Mouse (Mus musculus): Measurements from ENCODE around the gene Slamf6.

DNA sequence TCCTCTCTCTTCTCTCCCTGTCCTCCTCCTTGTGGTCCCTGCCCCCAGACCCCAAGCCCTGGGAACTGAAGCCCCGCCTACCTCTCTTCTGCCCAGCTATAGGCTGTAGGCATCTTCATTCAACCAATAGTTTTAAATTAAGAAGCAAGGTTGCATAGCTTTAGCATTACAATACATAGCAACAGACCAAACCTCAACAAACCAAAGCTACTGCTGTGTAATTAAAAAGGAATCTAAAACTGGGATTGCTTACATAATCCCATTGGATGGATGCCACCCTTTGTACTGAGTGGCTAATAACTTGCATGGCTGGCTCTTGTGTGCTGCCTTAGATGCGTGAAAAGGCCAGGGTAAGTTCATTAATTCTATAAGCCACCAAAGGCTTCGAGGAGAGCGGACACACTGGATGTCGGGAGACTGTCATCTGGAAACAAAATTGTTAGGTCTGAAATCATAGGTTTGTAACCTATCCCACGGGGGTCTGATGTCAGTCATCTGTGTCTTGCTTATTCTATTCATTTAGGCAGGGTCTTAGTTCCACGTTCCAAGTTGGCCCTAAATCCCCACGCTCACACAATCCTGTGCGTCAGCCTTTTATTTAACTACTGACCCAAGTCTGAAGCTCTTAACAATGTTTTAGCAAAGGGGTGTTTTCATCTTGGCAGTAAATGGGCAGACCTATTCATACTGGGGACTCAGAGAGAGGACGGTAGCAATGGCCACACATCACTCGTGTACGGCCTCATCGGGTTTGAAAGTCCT lies 62.8 kb downstream of the Slamf6 start:
- TF ChIP-seq POLR2A (IDR thresholded peaks at IDR 0.05; ENCODE audit: low read depth, low read length), result no peak
- TF ChIP-seq CTCF (IDR thresholded peaks at IDR 0.05; ENCODE audit: borderline replicate concordance, insufficient read depth, low read length), result no peak
